Mouse (Mus musculus) hindbrain, embryonic 11.5 days (tissue): Measurements from ENCODE around the gene Enpp7. TPM values are rescaled to one million over a fixed set of nuclear protein-coding genes. Genes with fewer than 3 reads are reported as not detected.
A peak's percentile ranks its signal among the peaks of the same experiment; 100 is the strongest.

Experiments used
- ATAC-seq: fragments of 200-750 bp; cut with Nextera tagmentation; 2 replicates; pipeline ENCODE4 v1.8.0; 2017; ENCODE audit warnings: mild to moderate bottlenecking, moderate TSS enrichment, moderate library complexity; ENCODE audit not compliant: low FRiP score
- DNase-seq: peaks from one replicate; pipeline ENCODE4 v3.0.0-alpha.2; 2015; ENCODE audit warnings: low spot score
- H3K27ac ChIP-seq: fragments of 300-500 bp; sonication (generic); 2 replicates; pipeline ENCODE4 v1.5.1; 2014; ENCODE audit warnings: mild to moderate bottlenecking, low read depth, low read length
- H3K27me3 ChIP-seq: fragments of 300-500 bp; sonication (generic); 2 replicates; pipeline ENCODE4 v1.6.1; 2014; ENCODE audit warnings: mild to moderate bottlenecking, low read length, moderate library complexity, mixed read lengths; ENCODE audit not compliant: control insufficient read depth, insufficient read depth
- H3K36me3 ChIP-seq: fragments of 300-500 bp; sonication (generic); 2 replicates; pipeline ENCODE4 v1.6.1; 2014; ENCODE audit warnings: mild to moderate bottlenecking, low read length, moderate library complexity, mixed read lengths; ENCODE audit not compliant: control insufficient read depth, insufficient read depth
- H3K4me1 ChIP-seq: fragments of 300-500 bp; sonication (generic); replicated peaks from 2 replicates; pipeline ENCODE4 v1.6.1; 2014; ENCODE audit warnings: low read length, mixed read lengths; ENCODE audit not compliant: control insufficient read depth, insufficient read depth
- H3K4me2 ChIP-seq: fragments of 300-500 bp; sonication (generic); replicated peaks from 2 replicates; pipeline ENCODE4 v1.6.1; 2014; ENCODE audit warnings: mild to moderate bottlenecking, low read depth, low read length
- H3K4me3 ChIP-seq: fragments of 300-500 bp; sonication (generic); 2 replicates; pipeline ENCODE4 v1.5.1; 2014; ENCODE audit warnings: low read depth, low read length
- H3K9ac ChIP-seq: fragments of 300-500 bp; sonication (generic); 2 replicates; pipeline ENCODE4 v1.6.1; 2014; ENCODE audit warnings: low read depth, low read length
- H3K9me3 ChIP-seq: fragments of 300-500 bp; sonication (generic); 2 replicates; pipeline ENCODE4 v1.6.1; 2016; ENCODE audit warnings: low read length; ENCODE audit not compliant: control insufficient read depth
- WGBS: fragments of 180-500 bp; shearing (Covaris S2); extraction: QIAGEN DNeasy Blood & Tissue Kit; methylation state at CpG from one replicate; pipeline ENCODE4 v1.1.7; 2014; 5-methylcytosine and 5-hydroxymethylcytosine counted together
- polyA plus RNA-seq: library from polyadenylated mRNA; unstranded; fragments of >200 nt; fragmentation: Nextera tagmentation; extraction: Ambion mirVana; gene quantifications from 2 replicates; pipeline ENCODE4 v1.2.1, GENCODE M21; 2014

Gene Enpp7
- polyA plus RNA-seq, 1 experiment from 2014 or later, result not detected

DNA sequence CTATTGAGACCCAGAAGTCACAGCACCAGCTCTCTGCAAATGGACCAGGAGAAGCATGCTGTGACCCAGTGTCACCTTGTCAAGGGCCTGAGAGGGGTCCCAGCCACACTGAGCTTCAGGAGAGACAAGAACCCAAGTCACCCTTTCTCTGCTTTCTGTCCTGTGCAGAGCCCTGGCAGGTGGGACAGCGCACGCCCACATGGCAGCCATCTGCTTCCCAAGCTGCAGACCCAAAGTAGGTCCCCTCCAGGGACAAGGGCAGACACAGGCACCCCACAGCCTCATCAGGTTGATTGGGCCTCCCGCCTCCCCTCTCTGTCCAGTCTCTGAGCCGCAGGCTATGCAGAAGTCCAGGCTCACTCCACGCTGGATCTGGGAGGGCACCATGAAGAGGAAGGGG is 24.1 kb upstream of the Enpp7 start:
- H3K27ac ChIP-seq, result no peak overlapping the region
- 76% methylated on average over 4 of the region's 5 CpGs for WGBS
- H3K9me3 ChIP-seq, result no peaks in the 10 kb centered on the region
- ATAC-seq (no peak), DNase-seq (no peak)
- no peaks in the 10 kb centered on the region for H3K27me3 ChIP-seq
- no peaks in the 10 kb centered on the region for H3K4me1 ChIP-seq
- no peak overlapping the region for H3K9ac ChIP-seq
- no peaks in the 10 kb centered on the region for H3K36me3 ChIP-seq
- H3K4me3 ChIP-seq, result no peak overlapping the region
- no peak overlapping the region for H3K4me2 ChIP-seq

DNA sequence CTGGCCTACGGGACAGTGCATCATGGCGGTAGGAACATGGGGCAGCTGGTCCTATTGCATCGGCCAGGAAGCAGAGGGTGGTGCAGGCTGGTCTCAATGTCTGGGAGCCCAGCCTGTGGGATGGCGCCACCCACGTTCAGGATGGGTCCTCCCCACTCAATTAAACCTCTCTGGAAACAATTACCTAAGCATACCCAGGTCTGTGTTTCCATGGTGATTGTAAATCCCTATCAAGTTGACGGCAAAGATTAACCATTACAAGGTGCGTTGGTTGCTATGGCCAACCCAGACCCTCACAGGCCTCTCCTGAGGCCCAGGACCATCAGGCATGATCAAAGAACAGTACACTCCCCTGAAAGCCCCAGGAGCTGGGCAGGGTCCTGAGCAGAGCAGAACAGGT is 22.9 kb upstream of the Enpp7 start:
- Histone ChIP-seq H3K4me1 (no peaks in the 10 kb centered on the region), H3K4me3 (no peak overlapping the region), H3K4me2 (no peak overlapping the region), H3K27me3 (no peaks in the 10 kb centered on the region), H3K36me3 (no peaks in the 10 kb centered on the region), H3K27ac (no peak overlapping the region), H3K9me3 (no peaks in the 10 kb centered on the region), H3K9ac (no peak overlapping the region)
- DNase-seq, result no peak
- ATAC-seq, result no peak
- whole genome bisulfite sequencing, result 62% methylated on average over 7 of the region's 7 CpGs

DNA sequence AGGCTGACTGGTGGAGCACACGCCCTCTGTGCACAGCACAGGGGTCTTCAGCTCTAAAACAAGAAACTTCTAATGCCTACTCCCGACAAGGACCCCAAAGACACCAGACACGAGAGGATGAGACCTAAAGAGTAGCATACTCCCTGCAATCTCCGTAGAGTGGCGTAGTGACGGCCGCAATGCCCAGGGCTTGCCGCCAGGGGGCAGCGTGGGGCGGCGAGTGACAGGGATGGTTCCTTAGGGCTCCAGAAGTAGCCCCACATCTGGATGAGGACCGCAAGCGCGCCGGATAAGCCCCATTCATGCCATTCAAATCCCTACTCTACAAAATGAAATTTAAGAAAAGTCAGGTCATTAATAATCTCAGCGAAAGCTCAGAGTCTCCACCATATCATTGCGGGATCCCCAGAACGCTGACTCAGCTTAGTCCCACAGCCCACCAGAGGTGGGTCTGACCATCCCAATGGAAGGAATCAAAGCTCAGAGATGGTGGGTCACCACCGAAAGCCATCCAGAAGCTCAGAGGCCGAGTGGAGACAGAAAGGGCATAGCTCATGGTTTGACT is 16.4 kb upstream of the Enpp7 start:
- Histone ChIP-seq H3K9me3 (no peaks in the 10 kb centered on the region), H3K36me3 (no peaks in the 10 kb centered on the region), H3K4me3 (no peak overlapping the region), H3K4me1 (peaks cover 7% of the 10 kb centered on the region; the same call in 1 of the 2 replicates), H3K27ac (no peak overlapping the region), H3K9ac (no peak overlapping the region), H3K4me2 (no peak overlapping the region), H3K27me3 (no peaks in the 10 kb centered on the region)
- 39% methylated on average over 20 of the region's 20 CpGs for WGBS
- ATAC-seq, result no peak
- DNase-seq, result peak; percentile 76

DNA sequence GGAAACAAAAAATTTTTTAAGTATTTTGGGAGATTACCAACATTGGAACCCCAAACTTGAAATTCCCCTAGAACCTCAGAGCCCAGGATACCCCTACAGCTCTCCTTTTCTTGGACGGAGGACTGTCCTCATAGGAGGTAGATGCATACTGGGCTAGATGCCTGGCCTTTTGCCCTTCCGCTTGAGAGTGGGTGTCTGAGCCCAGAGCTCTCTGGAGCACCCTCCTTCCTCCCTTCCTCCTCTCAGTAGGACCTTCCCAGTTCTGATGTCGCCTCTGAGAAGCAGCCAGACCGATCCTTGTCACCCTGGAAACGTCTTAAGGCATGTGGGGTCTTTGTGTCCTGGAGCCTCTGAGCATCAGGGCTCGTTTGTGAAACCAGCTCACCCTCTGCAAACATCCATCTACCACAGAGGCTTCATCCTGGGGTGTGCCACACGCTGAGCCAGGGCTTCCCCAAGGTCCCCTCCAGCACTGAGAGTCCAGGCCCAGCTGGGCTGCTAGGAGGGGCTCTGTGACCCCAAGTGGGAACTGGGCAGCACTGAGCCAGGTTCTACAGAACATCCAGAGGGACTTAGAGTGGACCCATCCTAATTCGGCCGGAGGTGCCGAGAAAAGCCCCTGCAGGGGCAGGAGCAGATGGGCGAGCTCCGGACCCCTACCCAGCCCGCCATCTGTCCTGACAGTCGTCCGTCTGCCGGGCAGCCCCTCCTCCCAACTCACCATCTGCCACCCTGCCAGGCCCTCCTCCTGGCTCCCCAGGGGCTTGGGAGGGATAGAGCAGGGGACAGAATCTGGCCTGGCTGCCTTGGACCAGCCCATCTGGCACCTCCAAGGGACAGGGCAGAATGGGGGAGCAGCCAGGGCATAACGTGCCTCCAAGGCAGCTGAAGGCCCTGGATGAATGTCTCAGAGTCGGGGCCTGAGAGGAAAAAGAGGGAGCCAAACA is 15.3 kb upstream of the Enpp7 start:
- Histone ChIP-seq H3K9me3 (no peaks in the 10 kb centered on the region), H3K27ac (peak overlapping the region; percentile 85), H3K4me1 (peaks cover 7% of the 10 kb centered on the region; the same call in 1 of the 2 replicates), H3K4me3 (no peak overlapping the region), H3K9ac (0 out of 2 replicates have a peak overlapping the region, but pooled peaks have one; percentile 20), H3K4me2 (0 out of 2 replicates have a peak overlapping the region, but pooled peaks have one; percentile 11), H3K36me3 (no peaks in the 10 kb centered on the region), H3K27me3 (no peaks in the 10 kb centered on the region)
- 30% methylated on average over 18 of the region's 18 CpGs for WGBS
- DNase-seq (peak; percentile 71), ATAC-seq (peak; percentile 78)

DNA sequence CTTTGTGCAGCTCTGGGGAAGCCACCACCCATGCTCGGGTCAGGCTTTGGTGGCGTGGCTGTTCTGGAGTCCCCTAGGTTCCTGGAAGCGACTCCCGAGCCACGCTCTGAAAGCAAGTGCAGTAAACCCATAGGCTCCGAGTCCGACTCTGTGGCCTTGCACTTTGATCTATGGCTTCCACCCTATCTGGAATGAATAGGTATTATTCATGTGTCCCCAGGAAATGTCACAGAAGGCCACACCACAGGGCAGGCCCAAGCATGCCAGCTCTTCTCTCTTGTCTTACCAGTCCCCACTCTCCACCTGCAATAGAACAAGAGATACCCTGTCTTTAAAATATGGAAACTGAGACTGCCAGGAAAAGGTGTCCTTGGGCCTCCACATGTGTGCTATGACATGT is 13.6 kb upstream of the Enpp7 start:
- no peak for ATAC-seq
- no peak for DNase-seq
- Histone ChIP-seq H3K9ac (no peak overlapping the region), H3K4me3 (no peak overlapping the region), H3K9me3 (no peaks in the 10 kb centered on the region), H3K27me3 (no peaks in the 10 kb centered on the region), H3K36me3 (no peaks in the 10 kb centered on the region), H3K27ac (no peak overlapping the region), H3K4me2 (no peak overlapping the region), H3K4me1 (peaks cover 7% of the 10 kb centered on the region; the same call in 1 of the 2 replicates)
- 71% methylated on average over 7 of the region's 7 CpGs for WGBS

DNA sequence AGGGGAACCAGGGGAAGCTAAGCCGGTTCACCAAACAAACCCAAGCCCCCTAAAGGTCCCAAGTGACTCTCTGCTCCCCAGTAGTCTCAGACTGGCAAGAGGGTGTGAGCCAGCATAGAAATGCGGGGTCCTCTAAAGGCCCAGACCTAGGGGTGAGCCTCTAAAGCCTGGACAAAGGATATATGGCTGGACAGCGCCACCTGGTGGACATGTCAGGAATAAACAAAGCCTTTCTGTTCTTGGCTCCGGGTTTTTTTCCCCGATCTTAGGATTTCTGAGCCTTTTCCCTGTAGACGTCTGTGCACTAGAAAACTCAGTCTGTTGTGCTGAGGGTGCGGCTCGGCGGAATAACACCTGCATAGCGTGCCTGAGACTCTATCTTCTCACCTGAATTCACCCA is 12.6 kb upstream of the Enpp7 start:
- Histone ChIP-seq H3K36me3 (no peaks in the 10 kb centered on the region), H3K9ac (no peak overlapping the region), H3K27ac (no peak overlapping the region), H3K4me2 (no peak overlapping the region), H3K27me3 (no peaks in the 10 kb centered on the region), H3K4me1 (peaks cover 7% of the 10 kb centered on the region; the same call in 1 of the 2 replicates), H3K9me3 (no peaks in the 10 kb centered on the region), H3K4me3 (no peak overlapping the region)
- peak; percentile 93 for DNase-seq
- WGBS, result 2% methylated on average over 10 of the region's 10 CpGs
- ATAC-seq, result no peak

DNA sequence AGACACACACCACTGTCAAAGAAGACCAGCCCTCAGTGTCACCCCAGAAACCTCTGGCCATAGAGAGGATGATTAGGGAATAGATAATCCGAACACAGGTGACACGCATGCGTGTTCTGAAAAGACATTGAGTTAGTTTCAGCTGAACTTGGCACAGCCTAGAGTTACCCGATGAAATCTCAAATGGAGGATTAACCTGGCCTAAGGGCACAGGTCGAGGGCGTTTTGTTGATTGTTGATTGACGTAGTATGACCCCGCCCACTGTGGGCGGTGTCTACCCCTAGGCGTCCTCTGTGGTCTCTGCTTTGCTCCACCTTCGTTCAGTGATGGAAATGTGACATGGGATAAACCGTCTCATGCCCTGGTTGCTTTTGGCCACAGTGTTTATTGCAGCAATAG is 12.1 kb upstream of the Enpp7 start:
- Histone ChIP-seq H3K9me3 (no peaks in the 10 kb centered on the region), H3K4me3 (no peak overlapping the region), H3K36me3 (no peaks in the 10 kb centered on the region), H3K4me2 (no peak overlapping the region), H3K27me3 (no peaks in the 10 kb centered on the region), H3K4me1 (peaks cover 7% of the 10 kb centered on the region; the same call in 1 of the 2 replicates), H3K27ac (no peak overlapping the region), H3K9ac (no peak overlapping the region)
- 17% methylated on average over 12 of the region's 12 CpGs for WGBS
- ATAC-seq (no peak), DNase-seq (peak; percentile 42)

DNA sequence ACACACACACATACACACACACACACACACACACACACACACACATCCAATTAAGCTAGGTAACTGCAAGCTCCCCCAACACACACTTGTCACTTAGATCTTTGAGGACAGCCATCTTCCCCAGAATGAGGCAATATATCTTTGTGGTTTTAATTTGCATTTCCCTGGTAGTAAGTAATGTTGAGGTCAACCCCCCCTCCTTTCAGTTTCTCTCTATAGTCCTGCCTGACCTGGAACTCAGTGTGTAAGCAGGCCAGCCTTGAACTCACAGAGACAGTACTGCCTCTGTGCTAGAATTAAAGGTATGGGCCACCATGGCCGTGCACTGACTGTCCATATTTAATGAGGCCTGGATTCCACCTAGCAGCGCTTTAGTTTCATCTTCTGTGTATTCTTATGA is 7.6 kb upstream of the Enpp7 start:
- H3K27me3 ChIP-seq, result no peaks in the 10 kb centered on the region
- peaks cover 3% of the 10 kb centered on the region; the same call in 1 of the 2 replicates for H3K4me1 ChIP-seq
- ATAC-seq, result no peak
- DNase-seq, result no peak
- WGBS, result 77% methylated on average over 2 of the region's 2 CpGs
- H3K36me3 ChIP-seq, result no peaks in the 10 kb centered on the region
- H3K9me3 ChIP-seq, result no peaks in the 10 kb centered on the region
- H3K4me3 ChIP-seq, result no peak overlapping the region
- no peak overlapping the region for H3K27ac ChIP-seq
- H3K9ac ChIP-seq, result no peak overlapping the region
- no peak overlapping the region for H3K4me2 ChIP-seq
